Mouse (Mus musculus) fat pad, adult 2 months (tissue): ENCODE data around the gene Abhd17b.
"Not testable (repeated sequence)": the region's sequence is repeated elsewhere in the genome, so short reads cannot be mapped to it uniquely, and the experiment has no call there.

ENCODE experiments used
- DNase-seq: peaks from one replicate; pipeline ENCODE4 v3.0.0-alpha.2; 2011; ENCODE audit warnings: low read depth, low spot score; ENCODE audit errors: extremely low read depth

Abhd17b gene

GRCm38 (mm10) chr19:21653172-21653981, at the start of gene Abhd17b:
Gene Abhd17b, plus strand, starts transcription at chr19:21653185.
- DNase-seq: no peak

GRCm38 (mm10) chr19:21603836-21604235, 49.1 kb upstream of the Abhd17b start:
- DNase-seq: no peak

GRCm38 (mm10) chr19:21605294-21605693, 47.7 kb upstream of the Abhd17b start:
- no peak for DNase-seq

- DNase-seq: no peak
These were observed 42.7 kb upstream of the Abhd17b start for GRCm38 (mm10) chr19:21610240-21610639.

GRCm38 (mm10) chr19:21611297-21611696, 41.7 kb upstream of the Abhd17b start:
- no peak for DNase-seq

- peak; percentile 26 for DNase-seq
These were observed 41.0 kb upstream of the Abhd17b start for GRCm38 (mm10) chr19:21611725-21612575.

- no peak for DNase-seq
These were observed 37.2 kb upstream of the Abhd17b start for GRCm38 (mm10) chr19:21615801-21616200.

GRCm38 (mm10) chr19:21623410-21624147, 29.4 kb upstream of the Abhd17b start:
- no peak for DNase-seq

GRCm38 (mm10) chr19:21624148-21624535, 28.8 kb upstream of the Abhd17b start:
- DNase-seq: no peak

GRCm38 (mm10) chr19:21626271-21626988, 26.6 kb upstream of the Abhd17b start:
- DNase-seq: no peak

GRCm38 (mm10) chr19:21628440-21628839, 24.5 kb upstream of the Abhd17b start:
- not testable (repeated sequence) for DNase-seq

- DNase-seq: no peak
These were observed 24.0 kb upstream of the Abhd17b start for GRCm38 (mm10) chr19:21629030-21629429.

- DNase-seq: no peak
These were observed 23.5 kb upstream of the Abhd17b start for GRCm38 (mm10) chr19:21629501-21629900.

- DNase-seq: no peak
These were observed 22.2 kb upstream of the Abhd17b start for GRCm38 (mm10) chr19:21630656-21631331.

GRCm38 (mm10) chr19:21635406-21635805, 17.6 kb upstream of the Abhd17b start:
- DNase-seq: no peak

- no peak for DNase-seq
These were observed 16.1 kb upstream of the Abhd17b start for GRCm38 (mm10) chr19:21636907-21637306.

- no peak for DNase-seq
These were observed 15.3 kb upstream of the Abhd17b start for GRCm38 (mm10) chr19:21637672-21638071.

GRCm38 (mm10) chr19:21643935-21644334, 9.1 kb upstream of the Abhd17b start:
- DNase-seq: no peak

- DNase-seq: no peak
These were observed 7.7 kb upstream of the Abhd17b start for GRCm38 (mm10) chr19:21645301-21645700.

- DNase-seq: no peak
These were observed 6.8 kb upstream of the Abhd17b start for GRCm38 (mm10) chr19:21646142-21646541.
